In the genomic region with DNA sequence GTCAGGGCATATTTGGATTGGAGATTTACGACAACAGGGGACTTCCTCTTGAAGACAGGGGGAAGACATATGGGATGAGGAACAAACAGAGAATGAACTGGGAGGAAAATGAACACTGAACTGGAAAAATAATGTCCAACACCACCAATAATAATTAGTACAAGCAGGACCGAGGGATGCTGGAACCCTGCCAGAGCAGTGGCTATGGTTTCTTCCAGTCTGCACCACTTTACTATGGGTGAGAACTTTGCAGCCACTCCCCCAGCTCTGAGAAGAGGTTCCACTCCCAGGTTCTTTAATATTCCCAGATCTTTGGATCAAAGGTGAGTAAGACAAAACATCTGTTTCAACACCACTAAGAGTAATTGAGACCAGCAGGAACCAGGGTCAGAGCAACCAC, we compare ENCODE assay signal across 19 mouse cellular contexts. TPM values are rescaled to one million over a fixed set of nuclear protein-coding genes. Genes with fewer than 3 reads are reported as not detected.
"Had no signal": no experiment of that assay in that cellular context is flagged by ENCODE, and none has a peak within 500 bp of the region (broad histone marks: within the 10 kb centered on the region; RNA-seq: fewer than 3 reads in every experiment).

No protein-coding gene starts in this region.

- H3K9me3 ChIP-seq: limb, embryonic 13.5 days; midbrain, embryonic 10.5 days; neural tube, embryonic 15.5 days had no signal

- H3K4me1 ChIP-seq: limb, embryonic 13.5 days; midbrain, embryonic 10.5 days; neural tube, embryonic 15.5 days had no signal

- H3K4me2 ChIP-seq: limb, embryonic 13.5 days; neural tube, embryonic 15.5 days had no signal

- H3K36me3 ChIP-seq: limb, embryonic 13.5 days; midbrain, embryonic 10.5 days; neural tube, embryonic 15.5 days had no signal

- H3K27me3 ChIP-seq: limb, embryonic 13.5 days; neural tube, embryonic 15.5 days had no signal

- ATAC-seq: lung, postnatal 0 days had no signal

- H3K27ac ChIP-seq: kidney, postnatal 0 days; limb, embryonic 13.5 days; liver, embryonic 14.5 days; midbrain, embryonic 10.5 days; neural tube, embryonic 15.5 days had no signal

- H3K4me3 ChIP-seq: limb, embryonic 13.5 days; midbrain, embryonic 10.5 days; myocyte; neural tube, embryonic 15.5 days had no signal

- H3K9ac ChIP-seq: limb, embryonic 13.5 days; liver, embryonic 14.5 days; neural tube, embryonic 15.5 days had no signal

- DNase-seq: layer of hippocampus, adult 9-11 months; layer of hippocampus, postnatal 36 days; lung, adult 18-20 months; lung, postnatal 4 days; midbrain, embryonic 14.5 days; right cerebral cortex, adult 18-20 months; spleen, adult 18-20 months; thymus, adult 18-20 months; thymus, postnatal 14 days had no signal

RNA-seq across cellular contexts. Expression of a gene that starts 24.2 kb away (rescaled TPM):
- polyA plus RNA-seq: intestine, embryonic 14.5 days; limb, embryonic 13.5 days; liver, embryonic 14.5 days; lung, postnatal 0 days; midbrain, embryonic 10.5 days; midbrain, embryonic 14.5 days; myocyte; neural tube, embryonic 11.5 days; neural tube, embryonic 15.5 days; stomach, embryonic 14.5 days had no signal

RNA-seq across cellular contexts. Expression of a gene that starts 41.7 kb away (rescaled TPM):
- polyA plus RNA-seq: intestine, embryonic 14.5 days; limb, embryonic 13.5 days; liver, embryonic 14.5 days; lung, postnatal 0 days; midbrain, embryonic 10.5 days; midbrain, embryonic 14.5 days; myocyte; neural tube, embryonic 11.5 days; neural tube, embryonic 15.5 days; stomach, embryonic 14.5 days had no signal
